Mouse (Mus musculus) midbrain, embryonic 12.5 days (tissue): Measurements from ENCODE around the gene Wbp1l. TPM values are rescaled to one million over a fixed set of nuclear protein-coding genes. Genes with fewer than 3 reads are reported as not detected.
A peak's percentile ranks its signal among the peaks of the same experiment; 100 is the strongest.

Experiments
- ATAC-seq: fragments of 200-750 bp; cut with Nextera tagmentation; 2 replicates; pipeline ENCODE4 v1.8.0; 2017; ENCODE audit warnings: low read depth, moderate TSS enrichment, moderate library complexity; ENCODE audit not compliant: low FRiP score
- H3K27ac ChIP-seq: fragments of 300-500 bp; sonication (generic); replicated peaks from 2 replicates; pipeline ENCODE4 v1.5.1; 2016; ENCODE audit warnings: mild to moderate bottlenecking
- H3K27me3 ChIP-seq: fragments of 300-500 bp; sonication (generic); 2 replicates; pipeline ENCODE4 v1.6.1; 2016; ENCODE audit warnings: mild to moderate bottlenecking
- H3K36me3 ChIP-seq: fragments of 300-500 bp; sonication (generic); 2 replicates; pipeline ENCODE4 v1.6.1; 2016
- H3K4me1 ChIP-seq: fragments of 300-500 bp; sonication (generic); 2 replicates; pipeline ENCODE4 v1.6.1; 2016
- H3K4me2 ChIP-seq: fragments of 300-500 bp; sonication (generic); replicated peaks from 2 replicates; pipeline ENCODE4 v1.6.1; 2016; ENCODE audit warnings: mild to moderate bottlenecking, moderate library complexity
- H3K4me3 ChIP-seq: fragments of 300-500 bp; sonication (generic); 2 replicates; pipeline ENCODE4 v1.5.1; 2016; ENCODE audit warnings: mild to moderate bottlenecking
- H3K9ac ChIP-seq: fragments of 300-500 bp; sonication (generic); replicated peaks from 2 replicates; pipeline ENCODE4 v1.6.1; 2016; ENCODE audit warnings: mild to moderate bottlenecking, moderate library complexity
- H3K9me3 ChIP-seq: fragments of 300-500 bp; sonication (generic); 2 replicates; pipeline ENCODE4 v1.6.1; 2016; ENCODE audit warnings: mild to moderate bottlenecking
- WGBS: fragments of 180-500 bp; shearing (Covaris S2); methylation state at CpG from one replicate; pipeline ENCODE4 v1.1.7; 2016; 5-methylcytosine and 5-hydroxymethylcytosine counted together
- polyA plus RNA-seq: library from polyadenylated mRNA; unstranded; fragments of >200 nt; fragmentation: Nextera tagmentation; extraction: Ambion mirVana; gene quantifications from 2 replicates; pipeline ENCODE4 v1.2.1, GENCODE M21; 2016

Wbp1l gene
- polyA plus RNA-seq, 1 experiment from 2014 or later = 51.5 TPM

DNA sequence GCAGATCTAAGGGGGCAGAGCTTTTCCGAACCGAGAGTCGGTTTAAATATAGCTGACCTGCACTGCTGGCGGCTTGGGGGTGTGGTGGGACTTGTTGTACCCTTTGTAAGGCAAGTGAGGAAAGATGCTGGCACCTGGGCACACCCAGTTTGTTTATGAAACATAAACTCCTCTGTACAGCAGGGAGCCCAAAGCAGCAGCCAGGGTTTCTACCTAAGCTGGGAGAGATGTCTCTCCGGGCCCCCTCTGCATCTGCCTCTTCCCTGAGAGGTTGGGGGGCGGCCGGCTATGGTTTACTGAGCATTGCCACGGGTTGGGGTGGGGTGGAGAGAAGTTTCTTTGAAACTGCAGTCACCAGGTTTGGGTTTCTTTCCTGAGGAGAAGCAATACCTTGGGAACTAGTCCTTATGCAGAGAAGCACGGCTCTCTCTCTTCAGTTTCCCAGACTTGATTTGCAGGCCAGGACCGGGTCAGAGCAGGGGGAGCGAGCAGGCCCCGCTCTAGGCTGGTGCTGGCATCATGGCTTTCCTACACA lies 23.8 kb downstream of the Wbp1l start:
- Histone ChIP-seq H3K4me2 (peak overlapping the region; percentile 44), H3K27ac (peak overlapping the region; percentile 60), H3K9me3 (no peaks in the 10 kb centered on the region), H3K4me3 (no peak overlapping the region), H3K4me1 (peaks cover 59% of the 10 kb centered on the region), H3K9ac (peak overlapping the region; percentile 44), H3K36me3 (peaks cover 15% of the 10 kb centered on the region), H3K27me3 (no peaks in the 10 kb centered on the region)
- WGBS = 31% methylated on average over 12 of the region's 12 CpGs
- no peak for ATAC-seq

DNA sequence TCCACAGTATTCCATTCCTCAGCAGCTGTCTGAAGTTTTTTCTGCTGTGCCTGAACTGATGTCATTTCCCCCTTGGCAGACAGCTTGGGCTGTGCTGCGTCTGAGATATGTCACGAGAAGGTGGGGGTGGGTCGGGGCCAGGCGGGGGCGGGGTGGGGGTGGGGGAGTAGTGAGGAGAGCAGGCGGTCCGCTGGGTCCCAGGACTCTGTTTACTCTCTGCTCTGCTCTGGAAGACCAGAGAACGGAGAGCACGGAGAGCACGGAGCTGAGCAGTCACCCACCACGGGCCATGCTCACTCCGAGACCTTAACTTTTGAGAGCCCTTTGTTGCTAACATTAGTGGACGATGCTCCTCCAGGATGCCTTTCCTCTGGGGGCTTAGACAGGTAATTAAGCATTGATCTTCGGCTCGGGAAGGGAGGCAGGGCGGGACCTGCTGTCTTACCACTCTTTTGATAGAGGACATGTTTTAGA lies 24.3 kb downstream of the Wbp1l start:
- ATAC-seq = peak; percentile 53; the same call in 1 of the 2 replicates
- Histone ChIP-seq H3K27me3 (no peaks in the 10 kb centered on the region), H3K4me1 (peaks cover 61% of the 10 kb centered on the region), H3K9ac (peak overlapping the region; percentile 44), H3K36me3 (peaks cover 15% of the 10 kb centered on the region), H3K4me3 (peak overlapping the region; percentile 17), H3K27ac (peak overlapping the region; percentile 60), H3K4me2 (peak overlapping the region; percentile 44), H3K9me3 (no peaks in the 10 kb centered on the region)
- 3% methylated on average over 16 of the region's 16 CpGs for WGBS

DNA sequence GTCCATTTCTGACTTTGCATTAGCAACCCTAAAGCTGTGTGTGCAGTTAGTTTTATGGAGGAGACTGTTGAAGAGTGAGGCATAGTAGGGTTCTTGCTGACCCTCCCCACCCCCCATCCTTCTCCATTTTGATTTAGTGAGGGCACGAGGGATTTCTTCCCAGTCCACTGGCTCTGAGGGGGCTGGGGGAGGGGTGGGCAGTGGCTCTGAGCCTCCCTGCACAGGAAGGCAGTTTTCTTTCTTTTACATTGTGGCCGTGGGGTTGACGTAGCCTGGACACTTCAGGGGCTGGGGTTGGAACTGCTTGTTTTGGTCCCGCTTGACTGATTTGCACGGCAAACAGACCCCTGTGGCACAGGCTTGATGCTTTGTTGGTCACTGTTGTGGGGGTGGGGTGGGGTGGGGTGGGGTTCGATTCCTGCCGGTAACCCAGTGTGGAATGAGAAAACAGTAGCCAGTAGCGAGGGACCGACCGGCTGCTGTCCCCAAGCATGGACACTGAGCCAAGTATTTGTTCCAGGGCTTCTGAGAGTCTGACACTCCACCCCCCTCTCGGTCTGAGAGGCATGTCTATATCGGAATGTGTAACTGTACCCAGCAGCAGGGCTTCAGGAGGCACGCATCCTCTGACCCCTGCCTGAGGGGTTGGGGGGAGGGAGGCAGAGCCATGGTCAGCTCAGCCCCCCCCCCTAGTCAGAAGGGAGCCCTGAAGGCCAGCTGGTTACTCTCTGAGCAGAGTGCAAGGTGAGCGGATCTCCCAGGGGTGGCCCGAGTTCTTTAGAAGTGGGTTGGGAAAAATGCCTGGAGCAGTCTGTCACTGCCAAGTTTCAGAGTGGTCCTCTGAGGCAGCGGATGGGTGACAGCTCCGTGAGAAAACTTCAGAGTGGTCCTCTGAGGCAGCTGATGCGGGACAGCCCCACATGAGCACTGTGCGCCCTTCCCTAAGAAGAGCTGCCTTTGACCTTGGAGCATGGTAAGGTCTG lies 25.2 kb downstream of the Wbp1l start:
- WGBS = 24% methylated on average over 19 of the region's 19 CpGs
- peak overlapping the region; percentile 17 for H3K4me3 ChIP-seq
- peak overlapping the region; percentile 44 for H3K9ac ChIP-seq
- H3K36me3 ChIP-seq = peaks cover 9% of the 10 kb centered on the region
- H3K27ac ChIP-seq = peak overlapping the region; percentile 60
- H3K4me2 ChIP-seq = peak overlapping the region; percentile 44
- H3K4me1 ChIP-seq = peaks cover 56% of the 10 kb centered on the region
- H3K27me3 ChIP-seq = no peaks in the 10 kb centered on the region
- H3K9me3 ChIP-seq = no peaks in the 10 kb centered on the region
- peak; percentile 42 for ATAC-seq

DNA sequence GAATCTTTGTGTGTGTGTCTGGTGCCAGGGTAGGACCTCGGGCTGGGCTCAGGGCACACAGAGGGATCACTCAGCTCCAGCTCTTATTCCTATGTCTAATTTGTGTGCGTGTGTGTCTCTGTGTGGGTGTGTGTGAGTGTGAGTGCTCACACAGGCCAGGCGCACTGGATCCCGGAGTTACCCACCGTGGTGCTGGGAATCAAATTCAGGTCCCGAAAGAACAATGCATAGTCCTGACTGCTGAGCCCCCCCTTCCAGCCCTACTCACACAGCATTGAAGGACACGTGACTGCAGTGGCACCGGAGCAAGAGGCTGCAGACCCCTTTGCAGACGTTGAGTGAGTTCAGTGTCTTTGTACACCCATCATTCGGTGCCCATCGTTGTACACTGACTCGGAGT lies 26.1 kb downstream of the Wbp1l start:
- H3K36me3 ChIP-seq = peaks cover 9% of the 10 kb centered on the region
- no peaks in the 10 kb centered on the region for H3K27me3 ChIP-seq
- 93% methylated on average over 12 of the region's 12 CpGs for WGBS
- no peaks in the 10 kb centered on the region for H3K9me3 ChIP-seq
- no peak overlapping the region for H3K4me3 ChIP-seq
- no peak overlapping the region for H3K4me2 ChIP-seq
- no peak overlapping the region for H3K9ac ChIP-seq
- no peak for ATAC-seq
- H3K27ac ChIP-seq = no peak overlapping the region
- peaks cover 53% of the 10 kb centered on the region for H3K4me1 ChIP-seq

DNA sequence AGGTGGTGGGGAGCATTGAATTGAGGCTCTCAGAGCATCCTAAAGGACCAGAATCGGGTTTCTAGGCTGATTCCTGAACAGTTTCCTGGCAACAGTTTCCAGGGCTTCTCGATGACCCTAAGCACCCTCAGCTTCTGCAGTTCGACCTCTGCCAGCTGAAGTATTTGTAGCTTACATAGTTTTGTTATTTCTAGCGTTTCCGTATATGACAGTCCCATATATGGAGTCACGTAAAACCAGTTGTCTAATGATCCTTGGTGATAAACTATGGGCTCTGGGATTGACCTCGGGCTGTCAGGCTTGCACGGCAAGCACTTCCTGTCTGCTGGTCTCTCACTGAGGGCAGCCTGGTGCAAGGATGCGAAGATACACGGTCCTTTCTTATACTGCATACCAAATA lies 26.6 kb downstream of the Wbp1l start:
- no peak for ATAC-seq
- no peaks in the 10 kb centered on the region for H3K27me3 ChIP-seq
- no peaks in the 10 kb centered on the region for H3K9me3 ChIP-seq
- no peak overlapping the region for H3K9ac ChIP-seq
- no peak overlapping the region for H3K4me3 ChIP-seq
- no peak overlapping the region for H3K27ac ChIP-seq
- H3K4me1 ChIP-seq = peaks cover 49% of the 10 kb centered on the region
- H3K4me2 ChIP-seq = no peak overlapping the region
- H3K36me3 ChIP-seq = peaks cover 9% of the 10 kb centered on the region
- WGBS = 69% methylated on average over 10 of the region's 10 CpGs

DNA sequence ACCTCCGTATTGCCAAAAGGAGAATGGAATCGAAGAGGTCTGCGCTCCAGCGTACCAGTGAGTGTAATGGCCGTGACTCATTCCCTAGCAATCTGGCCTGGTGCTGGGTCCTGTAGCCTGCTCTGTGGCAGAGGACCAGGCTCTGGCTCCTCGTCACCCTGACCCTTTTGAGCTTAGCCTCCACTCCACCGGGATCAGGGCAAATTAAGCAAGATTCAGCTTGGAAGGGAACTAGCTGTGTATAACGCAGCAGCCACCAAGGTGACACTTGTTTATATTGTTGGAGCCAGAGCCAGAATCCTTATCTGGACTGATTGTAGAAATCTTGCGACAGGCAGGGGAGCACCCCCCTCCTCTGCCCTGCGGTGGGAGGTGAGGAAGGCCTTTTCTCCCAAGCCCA lies 29.5 kb downstream of the Wbp1l start:
- peaks cover 20% of the 10 kb centered on the region for H3K4me1 ChIP-seq
- H3K27me3 ChIP-seq = no peaks in the 10 kb centered on the region
- no peaks in the 10 kb centered on the region for H3K9me3 ChIP-seq
- no peak overlapping the region for H3K9ac ChIP-seq
- no peak overlapping the region for H3K4me2 ChIP-seq
- 85% methylated on average over 10 of the region's 10 CpGs for WGBS
- ATAC-seq = no peak
- no peak overlapping the region for H3K27ac ChIP-seq
- peaks cover 9% of the 10 kb centered on the region for H3K36me3 ChIP-seq
- no peak overlapping the region for H3K4me3 ChIP-seq

DNA sequence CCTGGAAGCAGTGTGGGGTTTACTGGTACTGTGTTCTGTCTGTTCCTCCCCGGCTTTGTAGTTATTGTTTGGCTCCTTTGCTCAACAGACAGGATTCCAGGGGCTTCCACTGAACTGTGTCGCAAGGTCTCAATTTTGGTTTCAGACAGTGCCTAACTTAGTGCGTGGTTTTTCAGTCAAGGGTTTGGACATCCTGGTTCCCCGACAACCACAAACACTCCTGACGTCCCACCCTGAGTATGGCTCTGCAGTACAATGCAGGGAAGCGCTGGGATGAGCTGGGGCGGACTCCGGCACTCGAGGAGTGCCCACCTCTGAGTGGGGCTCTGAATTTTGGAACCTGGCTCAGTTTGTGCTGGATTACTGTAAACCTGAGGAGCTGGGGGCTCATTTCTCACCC lies 30.9 kb downstream of the Wbp1l start:
- ATAC-seq = no peak
- H3K36me3 ChIP-seq = peaks cover 9% of the 10 kb centered on the region
- no peaks in the 10 kb centered on the region for H3K9me3 ChIP-seq
- no peaks in the 10 kb centered on the region for H3K27me3 ChIP-seq
- H3K4me1 ChIP-seq = peaks cover 8% of the 10 kb centered on the region; the same call in 1 of the 2 replicates
- H3K4me3 ChIP-seq = no peak overlapping the region
- no peak overlapping the region for H3K27ac ChIP-seq
- WGBS = 74% methylated on average over 9 of the region's 9 CpGs
- no peak overlapping the region for H3K4me2 ChIP-seq
- no peak overlapping the region for H3K9ac ChIP-seq

DNA sequence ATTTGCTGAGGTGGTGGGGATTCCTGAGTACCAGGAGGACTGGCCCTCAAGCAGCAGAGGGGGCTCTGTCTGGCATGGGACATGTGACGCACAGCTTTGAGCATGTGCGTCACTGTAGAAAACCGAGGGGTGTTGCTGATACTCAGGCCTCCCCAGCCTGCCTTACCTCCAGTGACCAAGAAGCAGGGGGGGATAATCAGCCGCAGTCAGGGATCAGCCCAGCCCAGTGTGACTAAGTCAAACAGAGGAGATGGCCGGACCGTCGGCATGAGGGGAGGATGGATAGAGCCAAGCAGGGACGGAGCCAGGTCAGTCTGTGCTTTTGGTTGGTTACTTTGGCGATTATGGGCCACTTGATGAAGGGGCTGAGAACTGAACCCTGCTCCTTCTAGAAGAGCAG lies 32.8 kb downstream of the Wbp1l start:
- Histone ChIP-seq H3K4me2 (no peak overlapping the region), H3K27me3 (no peaks in the 10 kb centered on the region), H3K4me3 (no peak overlapping the region), H3K4me1 (peaks cover 14% of the 10 kb centered on the region), H3K9ac (no peak overlapping the region), H3K27ac (no peak overlapping the region), H3K9me3 (no peaks in the 10 kb centered on the region), H3K36me3 (no peaks in the 10 kb centered on the region)
- ATAC-seq = no peak
- 65% methylated on average over 9 of the region's 9 CpGs for WGBS

DNA sequence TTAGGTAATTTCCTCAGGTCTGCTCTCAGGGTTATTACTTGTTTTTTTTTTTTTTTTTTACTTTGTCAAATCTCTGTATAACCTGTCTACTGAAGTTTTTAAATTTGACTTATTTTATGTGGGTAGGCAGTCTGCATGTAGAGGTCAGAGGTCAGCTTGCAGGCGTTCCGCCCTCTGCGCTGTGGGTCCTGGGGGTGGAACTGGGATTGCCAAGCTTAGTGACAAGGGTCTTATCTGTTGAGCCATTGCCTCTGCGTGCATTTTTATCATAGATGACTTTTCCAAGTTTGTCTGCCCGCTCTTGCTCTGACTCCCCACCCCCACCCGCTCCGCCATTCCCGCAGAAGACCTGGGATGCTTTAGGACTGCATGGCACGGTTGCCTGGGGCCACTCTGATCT lies 36.9 kb downstream of the Wbp1l start:
- no peak overlapping the region for H3K4me2 ChIP-seq
- 65% methylated on average over 9 of the region's 9 CpGs for WGBS
- no peaks in the 10 kb centered on the region for H3K9me3 ChIP-seq
- H3K9ac ChIP-seq = no peak overlapping the region
- H3K27ac ChIP-seq = no peak overlapping the region; the same call in 1 of the 2 replicates
- H3K4me1 ChIP-seq = peaks cover 8% of the 10 kb centered on the region; the same call in 1 of the 2 replicates
- H3K36me3 ChIP-seq = peaks cover 15% of the 10 kb centered on the region; the same call in 1 of the 2 replicates
- no peak overlapping the region for H3K4me3 ChIP-seq
- ATAC-seq = no peak
- no peaks in the 10 kb centered on the region for H3K27me3 ChIP-seq

DNA sequence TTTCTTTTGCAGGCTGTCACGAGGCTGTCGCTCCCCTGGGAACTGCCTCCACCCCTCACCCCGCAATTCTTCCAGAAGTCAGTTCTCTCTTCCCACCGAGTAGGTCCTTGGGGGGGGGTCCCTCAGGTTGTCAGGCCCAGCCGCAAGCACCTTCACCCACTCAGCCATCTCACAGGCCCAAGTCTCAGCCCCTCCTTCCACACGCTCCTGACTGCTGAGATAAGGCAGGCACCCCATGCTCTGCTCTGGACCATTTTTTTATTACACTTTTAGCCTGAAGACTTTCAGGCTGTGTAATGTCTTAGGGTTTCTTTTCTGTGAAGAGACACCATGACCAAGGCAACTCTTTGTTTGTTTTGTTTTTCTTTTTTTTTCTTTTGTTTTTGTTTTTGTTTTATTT lies 38.7 kb downstream of the Wbp1l start:
- Histone ChIP-seq H3K36me3 (peaks cover 16% of the 10 kb centered on the region; the same call in 1 of the 2 replicates), H3K9me3 (no peaks in the 10 kb centered on the region), H3K9ac (no peak overlapping the region), H3K27me3 (no peaks in the 10 kb centered on the region), H3K4me2 (no peak overlapping the region), H3K27ac (no peak overlapping the region), H3K4me1 (peaks cover 26% of the 10 kb centered on the region), H3K4me3 (no peak overlapping the region)
- 93% methylated on average over 6 of the region's 6 CpGs for WGBS
- no peak for ATAC-seq

DNA sequence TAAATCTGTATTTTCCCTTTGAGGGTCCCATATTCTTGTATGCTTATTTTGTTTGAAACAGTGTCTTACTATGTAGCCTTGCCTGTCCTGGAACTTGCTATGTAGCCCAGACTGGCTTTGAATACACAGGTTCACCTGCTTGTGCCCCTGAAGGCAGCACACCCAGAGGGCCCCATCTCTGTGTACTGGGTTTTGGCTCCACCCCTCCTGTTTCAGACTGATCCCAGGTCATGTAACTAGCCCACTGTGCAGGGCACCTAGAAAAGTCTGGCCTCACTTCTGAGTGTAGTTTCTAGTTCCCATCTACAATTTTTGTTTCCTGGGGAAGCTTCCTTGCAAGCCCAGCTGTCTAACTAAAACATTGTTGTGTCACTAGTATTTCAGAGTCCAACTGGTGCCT lies 40.2 kb downstream of the Wbp1l start:
- no peak for ATAC-seq
- H3K4me1 ChIP-seq = peaks cover 28% of the 10 kb centered on the region
- H3K4me2 ChIP-seq = no peak overlapping the region
- no peaks in the 10 kb centered on the region for H3K27me3 ChIP-seq
- H3K27ac ChIP-seq = no peak overlapping the region
- no peak overlapping the region for H3K9ac ChIP-seq
- no peak overlapping the region for H3K4me3 ChIP-seq
- H3K9me3 ChIP-seq = no peaks in the 10 kb centered on the region
- peaks cover 16% of the 10 kb centered on the region; the same call in 1 of the 2 replicates for H3K36me3 ChIP-seq

DNA sequence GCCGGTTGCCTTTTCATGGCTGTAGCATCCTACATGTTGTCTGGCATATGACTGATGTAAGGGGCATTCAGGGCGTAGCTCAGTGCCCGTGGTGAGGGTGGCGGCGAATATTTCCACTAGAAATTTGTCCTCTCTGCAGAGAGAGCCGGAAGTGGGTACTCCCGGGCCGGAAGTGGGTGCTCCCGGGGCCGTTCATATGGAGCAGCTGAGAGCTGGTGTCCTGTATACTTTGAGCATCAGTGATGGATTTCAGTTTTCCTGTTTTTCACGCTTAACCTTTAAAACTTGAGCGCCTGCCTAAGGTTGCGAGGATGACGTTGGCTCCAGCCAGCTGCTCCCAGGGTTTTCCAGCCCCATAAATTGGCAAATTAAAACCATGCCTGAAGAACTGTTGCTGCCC lies 40.6 kb downstream of the Wbp1l start:
- H3K4me1 ChIP-seq = peaks cover 32% of the 10 kb centered on the region
- no peak overlapping the region for H3K4me3 ChIP-seq
- 93% methylated on average over 14 of the region's 14 CpGs for WGBS
- H3K4me2 ChIP-seq = no peak overlapping the region
- ATAC-seq = no peak
- peaks cover 16% of the 10 kb centered on the region; the same call in 1 of the 2 replicates for H3K36me3 ChIP-seq
- no peaks in the 10 kb centered on the region for H3K27me3 ChIP-seq
- no peaks in the 10 kb centered on the region for H3K9me3 ChIP-seq
- H3K9ac ChIP-seq = no peak overlapping the region
- no peak overlapping the region for H3K27ac ChIP-seq
